In genomic region chr7:46714518-46714917, GRCm38 (mm10) we compare ENCODE assay signal across 10 mouse cellular contexts. TPM values are rescaled to one million over a fixed set of nuclear protein-coding genes. Genes with fewer than 3 reads are reported as not detected.
DNase-seq lines count a peak whose midpoint lies in the region; ATAC-seq and TF ChIP-seq lines count a peak whose summit lies in the region.
"Had no signal": no experiment of that assay in that cellular context is flagged by ENCODE, and none has a peak within 500 bp of the region (broad histone marks: within the 10 kb centered on the region; RNA-seq: fewer than 3 reads in every experiment).

No protein-coding gene starts in this region.

- no peak overlapping the region for H3K4me2 ChIP-seq in intestine, embryonic 14.5 days (ENCODE audit: low read length)
- no peak overlapping the region for H3K4me2 ChIP-seq in intestine, embryonic 16.5 days (ENCODE audit: low read depth, low read length)
- H3K4me2 ChIP-seq: embryonic facial prominence, embryonic 15.5 days; midbrain, embryonic 12.5 days had no signal

- H3K9me3 ChIP-seq in intestine, embryonic 14.5 days (ENCODE audit: control insufficient read depth, low read length): no peaks in the 10 kb centered on the region
- no peaks in the 10 kb centered on the region for H3K9me3 ChIP-seq in intestine, embryonic 16.5 days (ENCODE audit: control insufficient read depth, low read length)
- H3K9me3 ChIP-seq in ES-Bruce4 (replicated peaks; ENCODE audit: control insufficient read depth, insufficient read depth, low read length, poor library complexity, severe bottlenecking): no peaks in the 10 kb centered on the region
- H3K9me3 ChIP-seq: embryonic facial prominence, embryonic 15.5 days; midbrain, embryonic 12.5 days had no signal

- no peak overlapping the region for H3K9ac ChIP-seq in intestine, embryonic 14.5 days (ENCODE audit: low read length)
- H3K9ac ChIP-seq in intestine, embryonic 16.5 days (ENCODE audit: low read depth, low read length): no peak overlapping the region
- H3K9ac ChIP-seq in ES-Bruce4 (ENCODE audit: low read depth, poor library complexity, severe bottlenecking): no peak overlapping the region
- H3K9ac ChIP-seq: embryonic facial prominence, embryonic 15.5 days; midbrain, embryonic 12.5 days had no signal

- no peak for ATAC-seq in intestine, embryonic 14.5 days (replicated peaks; ENCODE audit: low FRiP score, low TSS enrichment, low read depth)
- no peak for ATAC-seq in intestine, embryonic 16.5 days
- peak; percentile 40 for ATAC-seq in neutrophil, adult 5-6 weeks (ENCODE audit: extremely low read depth, insufficient number of reproducible peaks, low FRiP score, poor library complexity, severe bottlenecking)

- peak; percentile 63 for TF ChIP-seq CTCF in ES-Bruce4 (IDR thresholded peaks at IDR 0.05; ENCODE audit: low read depth, low read length)
- TF ChIP-seq CTCF in gastrocnemius, adult 2 months (IDR thresholded peaks at IDR 0.05): peak; percentile 97
- TF ChIP-seq CTCF in thymus, adult 2 months (IDR thresholded peaks at IDR 0.05; ENCODE audit: borderline replicate concordance, control insufficient read depth, extremely low read depth, insufficient read depth, low read length, poor library complexity): peak; percentile 36; the same call in 1 of the 2 replicates

- TF ChIP-seq EP300 in ES-Bruce4 (IDR thresholded peaks at IDR 0.05; ENCODE audit: insufficient read depth, low read depth, low read length): no peak

- peak; percentile 79 for DNase-seq in intestine, embryonic 14.5 days (ENCODE audit: low spot score)
- DNase-seq in c-Kit-positive CD71-negative TER-119-negative erythroid progenitor cells, embryonic 14.5 days (ENCODE audit: low read depth): peak; percentile 72
- peak; percentile 64 for DNase-seq in gastrocnemius, adult 2 months
- DNase-seq in left cerebral cortex, postnatal 14 days (ENCODE audit: low spot score in 2 of 2): peak; percentile 23 to 66
- peak; percentile 70 for DNase-seq in thymus, adult 2 months

- no peaks in the 10 kb centered on the region for H3K36me3 ChIP-seq in intestine, embryonic 14.5 days (ENCODE audit: control insufficient read depth, insufficient read depth, low read length)
- no peaks in the 10 kb centered on the region for H3K36me3 ChIP-seq in intestine, embryonic 16.5 days (ENCODE audit: control insufficient read depth, insufficient read depth, low read length)
- H3K36me3 ChIP-seq in ES-Bruce4 (ENCODE audit: control insufficient read depth, insufficient read depth, low read length, poor library complexity, severe bottlenecking): no peaks in the 10 kb centered on the region
- H3K36me3 ChIP-seq in thymus, adult 2 months (ENCODE audit: control insufficient read depth, insufficient read depth, low read length): no peaks in the 10 kb centered on the region
- H3K36me3 ChIP-seq: embryonic facial prominence, embryonic 15.5 days; midbrain, embryonic 12.5 days had no signal

- no peaks in the 10 kb centered on the region for H3K27me3 ChIP-seq in intestine, embryonic 14.5 days (replicated peaks; ENCODE audit: control insufficient read depth, insufficient read depth, low read length)
- H3K27me3 ChIP-seq in intestine, embryonic 16.5 days (replicated peaks; ENCODE audit: control insufficient read depth, insufficient read depth, low read length): no peaks in the 10 kb centered on the region
- no peaks in the 10 kb centered on the region for H3K27me3 ChIP-seq in ES-Bruce4 (ENCODE audit: control insufficient read depth, insufficient read depth, low read length, poor library complexity, severe bottlenecking)
- H3K27me3 ChIP-seq in thymus, adult 2 months (ENCODE audit: control insufficient read depth, insufficient read depth, low read length): no peaks in the 10 kb centered on the region; the same call in 1 of the 2 replicates
- H3K27me3 ChIP-seq: embryonic facial prominence, embryonic 15.5 days had no signal

- no peak for TF ChIP-seq POLR2A in ES-Bruce4 (IDR thresholded peaks at IDR 0.05; ENCODE audit: insufficient read depth, low read length)
- TF ChIP-seq POLR2A in thymus, adult 2 months (IDR thresholded peaks at IDR 0.05; ENCODE audit: control insufficient read depth, extremely low read depth, insufficient read depth, low read length, poor library complexity): no peak

- intact Hi-C loops in gastrocnemius, adult 2 months (cut with DNase I): no loop called here
- intact Hi-C loops in left cerebral cortex, postnatal 14 days (cut with DNase I): loop anchor here (2.0 to 5.0 kb wide), 2 partner anchors 54 to 77 kb away; partner anchors contain the start of gene Sergef

- 32% methylated on average over 6 of the region's 6 CpGs for WGBS in intestine, embryonic 14.5 days
- 33% methylated on average over 6 of the region's 6 CpGs for WGBS in intestine, embryonic 16.5 days
- 33% methylated on average over 6 of the region's 6 CpGs for WGBS in thymus, adult 2 months

- no peak overlapping the region for H3K4me3 ChIP-seq in intestine, embryonic 14.5 days (ENCODE audit: low read depth, low read length)
- no peak overlapping the region for H3K4me3 ChIP-seq in intestine, embryonic 16.5 days (ENCODE audit: low read length)
- no peak overlapping the region for H3K4me3 ChIP-seq in ES-Bruce4 (ENCODE audit: low read depth, low read length)
- H3K4me3 ChIP-seq in gastrocnemius, adult 2 months: no peak overlapping the region
- H3K4me3 ChIP-seq in thymus, adult 2 months (ENCODE audit: control insufficient read depth, insufficient read depth, low read length): no peak overlapping the region
- H3K4me3 ChIP-seq: embryonic facial prominence, embryonic 15.5 days; midbrain, embryonic 12.5 days had no signal

- no peak overlapping the region for H3K27ac ChIP-seq in intestine, embryonic 14.5 days (ENCODE audit: low read depth)
- no peak overlapping the region for H3K27ac ChIP-seq in intestine, embryonic 16.5 days (ENCODE audit: low read length)
- no peak overlapping the region for H3K27ac ChIP-seq in ES-Bruce4 (ENCODE audit: insufficient read depth, low read length)
- H3K27ac ChIP-seq in gastrocnemius, adult 2 months: no peak overlapping the region
- no peak overlapping the region for H3K27ac ChIP-seq in thymus, adult 2 months (ENCODE audit: control insufficient read depth, insufficient read depth, low read length)
- H3K27ac ChIP-seq: embryonic facial prominence, embryonic 15.5 days; midbrain, embryonic 12.5 days had no signal

- H3K4me1 ChIP-seq in intestine, embryonic 14.5 days (replicated peaks; ENCODE audit: control insufficient read depth, insufficient read depth, low read length): peaks cover 2% of the 10 kb centered on the region
- H3K4me1 ChIP-seq in intestine, embryonic 16.5 days (ENCODE audit: control insufficient read depth, insufficient read depth, low read length): 0 out of 2 replicates have a peak, but pooled peaks cover under 1% of the 10 kb centered on the region
- H3K4me1 ChIP-seq in ES-Bruce4 (ENCODE audit: control insufficient read depth, insufficient read depth, low read length): no peaks in the 10 kb centered on the region
- peaks cover 6% of the 10 kb centered on the region for H3K4me1 ChIP-seq in thymus, adult 2 months (replicated peaks; ENCODE audit: control insufficient read depth, insufficient read depth, low read length)

RNA-seq across cellular contexts. Expression of gene Saa3, which starts 1.0 kb away (rescaled TPM):
- 0.35 and 0.99 TPM in 2 replicates for polyA plus RNA-seq in intestine, embryonic 14.5 days (2014; fragmentation: Nextera tagmentation; extraction: Ambion mirVana)
- 1.0 and 1.4 TPM in 2 replicates for polyA plus RNA-seq in intestine, embryonic 16.5 days (2015; fragmentation: Nextera tagmentation; extraction: Ambion mirVana)
- polyA plus RNA-seq in ES-Bruce4 (2011; ENCODE audit: insufficient read depth, insufficient read length, low read depth, missing spikeins): 3.2 and 3.8 TPM in 2 replicates
- not detected for total RNA-seq in gastrocnemius, adult 2 months (2021)
- total RNA-seq in left cerebral cortex, postnatal 14 days (2021): not detected
- 1.1 TPM in 1 of 2 replicates, not detected in the other for total RNA-seq in neutrophil, adult 5-6 weeks (2017)
- polyA plus RNA-seq in thymus, adult 2 months (2012; rRNA removed): 6.8 and 11.4 TPM in 2 replicates

RNA-seq across cellular contexts. Expression of gene Saal1, which starts 4.0 kb away (rescaled TPM):
- 35.2 and 39.8 TPM in 2 replicates for polyA plus RNA-seq in intestine, embryonic 14.5 days (2014; fragmentation: Nextera tagmentation; extraction: Ambion mirVana)
- 22.9 and 25.4 TPM in 2 replicates for polyA plus RNA-seq in intestine, embryonic 16.5 days (2015; fragmentation: Nextera tagmentation; extraction: Ambion mirVana)
- 36.5 and 40.2 TPM in 2 replicates for polyA plus RNA-seq in ES-Bruce4 (2011; ENCODE audit: insufficient read depth, insufficient read length, low read depth, missing spikeins)
- 1 to 10 TPM; 2.7 to 3.3 TPM for total RNA-seq in gastrocnemius, adult 2 months (2021)
- 1 to 10 TPM; 7.2 to 8.5 TPM for total RNA-seq in left cerebral cortex, postnatal 14 days (2021)
- total RNA-seq in neutrophil, adult 5-6 weeks (2017): 11.3 and 11.8 TPM in 2 replicates
- polyA plus RNA-seq in thymus, adult 2 months (2012; rRNA removed): 14.4 and 17.2 TPM in 2 replicates

RNA-seq across cellular contexts. Expression of gene Saa4, which starts 17.9 kb away (rescaled TPM):
- polyA plus RNA-seq in intestine, embryonic 14.5 days (2014; fragmentation: Nextera tagmentation; extraction: Ambion mirVana): not detected in 2 replicates
- polyA plus RNA-seq in intestine, embryonic 16.5 days (2015; fragmentation: Nextera tagmentation; extraction: Ambion mirVana): 0.32 TPM in 1 of 2 replicates, not detected in the other
- not detected in 2 replicates for polyA plus RNA-seq in ES-Bruce4 (2011; ENCODE audit: insufficient read depth, insufficient read length, low read depth, missing spikeins)
- total RNA-seq in gastrocnemius, adult 2 months (2021): not detected
- total RNA-seq in left cerebral cortex, postnatal 14 days (2021): not detected
- total RNA-seq in neutrophil, adult 5-6 weeks (2017): not detected in 2 replicates
- polyA plus RNA-seq in thymus, adult 2 months (2012; rRNA removed): 0.16 and 0.40 TPM in 2 replicates
- polyA plus RNA-seq: embryonic facial prominence, embryonic 15.5 days; midbrain, embryonic 12.5 days had no signal

RNA-seq across cellular contexts. Expression of gene Saa1, which starts 28.3 kb away (rescaled TPM):
- polyA plus RNA-seq in intestine, embryonic 14.5 days (2014; fragmentation: Nextera tagmentation; extraction: Ambion mirVana): 1.4 and 2.0 TPM in 2 replicates
- polyA plus RNA-seq in intestine, embryonic 16.5 days (2015; fragmentation: Nextera tagmentation; extraction: Ambion mirVana): 0.28 and 0.34 TPM in 2 replicates
- not detected in 2 replicates for polyA plus RNA-seq in ES-Bruce4 (2011; ENCODE audit: insufficient read depth, insufficient read length, low read depth, missing spikeins)
- not detected for total RNA-seq in gastrocnemius, adult 2 months (2021)
- not detected for total RNA-seq in left cerebral cortex, postnatal 14 days (2021)
- not detected in 2 replicates for total RNA-seq in neutrophil, adult 5-6 weeks (2017)
- 2.7 and 4.3 TPM in 2 replicates for polyA plus RNA-seq in thymus, adult 2 months (2012; rRNA removed)
- polyA plus RNA-seq: embryonic facial prominence, embryonic 15.5 days; midbrain, embryonic 12.5 days had no signal

RNA-seq across cellular contexts. Expression of gene Saa2, which starts 37.1 kb away (rescaled TPM):
- polyA plus RNA-seq in intestine, embryonic 14.5 days (2014; fragmentation: Nextera tagmentation; extraction: Ambion mirVana): 0.45 and 1.1 TPM in 2 replicates
- 0.18 TPM in 1 of 2 replicates, not detected in the other for polyA plus RNA-seq in intestine, embryonic 16.5 days (2015; fragmentation: Nextera tagmentation; extraction: Ambion mirVana)
- polyA plus RNA-seq in ES-Bruce4 (2011; ENCODE audit: insufficient read depth, insufficient read length, low read depth, missing spikeins): not detected in 2 replicates
- total RNA-seq in gastrocnemius, adult 2 months (2021): not detected
- total RNA-seq in left cerebral cortex, postnatal 14 days (2021): not detected
- not detected in 2 replicates for total RNA-seq in neutrophil, adult 5-6 weeks (2017)
- polyA plus RNA-seq in thymus, adult 2 months (2012; rRNA removed): 1.2 and 1.4 TPM in 2 replicates
- polyA plus RNA-seq: embryonic facial prominence, embryonic 15.5 days; midbrain, embryonic 12.5 days had no signal

Comparison
In these comparisons a context has a peak if more than half of its experiments do, and no peak if none do; other contexts are left out.
1. CTCF ChIP-seq: peak in every context shown above with its lines; median percentile 97 in gastrocnemius, adult 2 months; 63 in ES-Bruce4; 36 in thymus, adult 2 months.